In genomic region chr5:146307046-146307743, GRCm38 (mm10) we compare ENCODE assay signal across 14 mouse cellular contexts.
DNase-seq lines count a peak whose midpoint lies in the region; ATAC-seq and TF ChIP-seq lines count a peak whose summit lies in the region.
"Had no signal": no experiment of that assay in that cellular context is flagged by ENCODE, and none has a peak within 500 bp of the region (broad histone marks: within the 10 kb centered on the region; RNA-seq: fewer than 3 reads in every experiment).

No protein-coding gene starts in this region.

- H3K4me2 ChIP-seq in hindbrain, embryonic 15.5 days = no peak overlapping the region
- 0 out of 2 replicates have a peak overlapping the region, but pooled peaks have one; percentile 5 for H3K4me2 ChIP-seq in liver, postnatal 0 days (ENCODE audit: low read depth, low read length)
- no peak overlapping the region for H3K4me2 ChIP-seq in stomach, embryonic 15.5 days
- no peak overlapping the region for H3K4me2 ChIP-seq in neural tube, embryonic 15.5 days
- H3K4me2 ChIP-seq: embryonic facial prominence, embryonic 15.5 days had no signal

- ATAC-seq in hindbrain, embryonic 15.5 days (ENCODE audit: low FRiP score, low read depth) = peak; percentile 52; the same call in 1 of the 2 replicates
- ATAC-seq in liver, postnatal 0 days = peak; percentile 82
- peak; percentile 50 for ATAC-seq in stomach, embryonic 15.5 days (ENCODE audit: insufficient read depth, low FRiP score, low read depth)
- no peak for ATAC-seq in neural tube, embryonic 15.5 days (ENCODE audit: low FRiP score)
- ATAC-seq: forebrain, postnatal 0 days; inflammation-experienced regulatory T-cells, adult 6 months had no signal

- TF ChIP-seq EP300 in liver, postnatal 0 days (IDR thresholded peaks at IDR 0.05; ENCODE audit: low read depth) = no peak

- H3K4me3 ChIP-seq in hindbrain, embryonic 15.5 days = no peak overlapping the region
- no peak overlapping the region for H3K4me3 ChIP-seq in hindbrain, embryonic 10.5 days
- peak overlapping the region; percentile 63 for H3K4me3 ChIP-seq in erythroblast, embryonic 14.5 days (replicated peaks)
- no peak overlapping the region for H3K4me3 ChIP-seq in liver, postnatal 0 days (ENCODE audit: low read depth, low read length)
- no peak overlapping the region for H3K4me3 ChIP-seq in stomach, embryonic 15.5 days (replicated peaks)
- no peak overlapping the region for H3K4me3 ChIP-seq in neural tube, embryonic 15.5 days (replicated peaks)
- H3K4me3 ChIP-seq: embryonic facial prominence, embryonic 15.5 days had no signal

- H3K27ac ChIP-seq in hindbrain, embryonic 15.5 days (replicated peaks) = no peak overlapping the region
- H3K27ac ChIP-seq in hindbrain, embryonic 10.5 days = no peak overlapping the region
- peak overlapping the region; percentile 96 for H3K27ac ChIP-seq in liver, postnatal 0 days (ENCODE audit: low read depth)
- no peak overlapping the region for H3K27ac ChIP-seq in stomach, embryonic 15.5 days
- H3K27ac ChIP-seq in neural tube, embryonic 15.5 days (replicated peaks) = no peak overlapping the region
- H3K27ac ChIP-seq: embryonic facial prominence, embryonic 15.5 days had no signal

- 0 out of 2 replicates have a peak, but pooled peaks cover 7% of the 10 kb centered on the region for H3K36me3 ChIP-seq in hindbrain, embryonic 15.5 days
- peaks cover 40% of the 10 kb centered on the region for H3K36me3 ChIP-seq in hindbrain, embryonic 10.5 days
- peaks cover 83% of the 10 kb centered on the region for H3K36me3 ChIP-seq in erythroblast, embryonic 14.5 days (ENCODE audit: control insufficient read depth)
- H3K36me3 ChIP-seq in liver, postnatal 0 days (replicated peaks; ENCODE audit: insufficient read depth, low read length) = peaks cover 5% of the 10 kb centered on the region; the same call in 1 of the 2 replicates
- peaks cover 20% of the 10 kb centered on the region; the same call in 1 of the 2 replicates for H3K36me3 ChIP-seq in stomach, embryonic 15.5 days
- peaks cover 14% of the 10 kb centered on the region for H3K36me3 ChIP-seq in neural tube, embryonic 15.5 days

- 91% methylated on average over 8 of the region's 8 CpGs for WGBS in hindbrain, embryonic 15.5 days
- WGBS in hindbrain, embryonic 10.5 days = 88% methylated on average over 8 of the region's 8 CpGs
- 54% methylated on average over 8 of the region's 8 CpGs for WGBS in liver, postnatal 0 days (ENCODE audit: insufficient replicate concordance)
- WGBS in stomach, embryonic 15.5 days = 71% methylated on average over 8 of the region's 8 CpGs
- 86% methylated on average over 8 of the region's 8 CpGs for WGBS in neural tube, embryonic 15.5 days

- H3K27me3 ChIP-seq in hindbrain, embryonic 15.5 days = no peaks in the 10 kb centered on the region
- no peaks in the 10 kb centered on the region for H3K27me3 ChIP-seq in hindbrain, embryonic 10.5 days (ENCODE audit: insufficient read depth, poor library complexity, severe bottlenecking)
- no peaks in the 10 kb centered on the region; the same call in 1 of the 2 replicates for H3K27me3 ChIP-seq in erythroblast, embryonic 14.5 days (ENCODE audit: control insufficient read depth)
- no peaks in the 10 kb centered on the region for H3K27me3 ChIP-seq in liver, postnatal 0 days (ENCODE audit: insufficient read depth, low read length)
- no peaks in the 10 kb centered on the region for H3K27me3 ChIP-seq in stomach, embryonic 15.5 days (replicated peaks)
- no peaks in the 10 kb centered on the region for H3K27me3 ChIP-seq in neural tube, embryonic 15.5 days (replicated peaks)
- H3K27me3 ChIP-seq: embryonic facial prominence, embryonic 15.5 days had no signal

- TF ChIP-seq CTCF in liver, postnatal 0 days (IDR thresholded peaks at IDR 0.05; ENCODE audit: low read depth) = no peak

- no peaks in the 10 kb centered on the region for H3K9me3 ChIP-seq in hindbrain, embryonic 15.5 days
- no peaks in the 10 kb centered on the region for H3K9me3 ChIP-seq in hindbrain, embryonic 10.5 days
- H3K9me3 ChIP-seq in erythroblast, embryonic 14.5 days (ENCODE audit: control insufficient read depth, low read length) = peaks cover 38% of the 10 kb centered on the region
- H3K9me3 ChIP-seq in liver, postnatal 0 days (ENCODE audit: low read length) = no peaks in the 10 kb centered on the region
- H3K9me3 ChIP-seq in stomach, embryonic 15.5 days = no peaks in the 10 kb centered on the region
- no peaks in the 10 kb centered on the region for H3K9me3 ChIP-seq in neural tube, embryonic 15.5 days (replicated peaks)
- H3K9me3 ChIP-seq: embryonic facial prominence, embryonic 15.5 days had no signal

- H3K9ac ChIP-seq in hindbrain, embryonic 15.5 days = no peak overlapping the region
- peak overlapping the region; percentile 53 for H3K9ac ChIP-seq in liver, postnatal 0 days (replicated peaks)
- H3K9ac ChIP-seq in stomach, embryonic 15.5 days = no peak overlapping the region
- no peak overlapping the region for H3K9ac ChIP-seq in neural tube, embryonic 15.5 days (replicated peaks)
- H3K9ac ChIP-seq: embryonic facial prominence, embryonic 15.5 days; forebrain, postnatal 0 days had no signal

- no peaks in the 10 kb centered on the region for H3K4me1 ChIP-seq in hindbrain, embryonic 15.5 days (replicated peaks)
- H3K4me1 ChIP-seq in hindbrain, embryonic 10.5 days (replicated peaks) = no peaks in the 10 kb centered on the region
- H3K4me1 ChIP-seq in erythroblast, embryonic 14.5 days (ENCODE audit: control insufficient read depth) = peaks cover 83% of the 10 kb centered on the region
- H3K4me1 ChIP-seq in liver, postnatal 0 days (ENCODE audit: insufficient read depth) = peaks cover 28% of the 10 kb centered on the region
- H3K4me1 ChIP-seq in stomach, embryonic 15.5 days = no peaks in the 10 kb centered on the region
- H3K4me1 ChIP-seq in neural tube, embryonic 15.5 days = no peaks in the 10 kb centered on the region
- H3K4me1 ChIP-seq: embryonic facial prominence, embryonic 15.5 days had no signal

- no peak for DNase-seq in hindbrain, embryonic 10.5 days (ENCODE audit: low spot score)
- DNase-seq in liver, postnatal 0 days = peak; percentile 57
- no peak for DNase-seq in neural tube, embryonic 10.5 days (ENCODE audit: extremely low spot score, low spot score)
- no peak for DNase-seq in spleen, adult 12 weeks (ENCODE audit: low spot score)
- DNase-seq: adrenal gland, adult 2 months; forebrain, postnatal 0 days; gastrocnemius, postnatal 25 days; right cerebral cortex, postnatal 25 days had no signal
